In the genomic region with DNA sequence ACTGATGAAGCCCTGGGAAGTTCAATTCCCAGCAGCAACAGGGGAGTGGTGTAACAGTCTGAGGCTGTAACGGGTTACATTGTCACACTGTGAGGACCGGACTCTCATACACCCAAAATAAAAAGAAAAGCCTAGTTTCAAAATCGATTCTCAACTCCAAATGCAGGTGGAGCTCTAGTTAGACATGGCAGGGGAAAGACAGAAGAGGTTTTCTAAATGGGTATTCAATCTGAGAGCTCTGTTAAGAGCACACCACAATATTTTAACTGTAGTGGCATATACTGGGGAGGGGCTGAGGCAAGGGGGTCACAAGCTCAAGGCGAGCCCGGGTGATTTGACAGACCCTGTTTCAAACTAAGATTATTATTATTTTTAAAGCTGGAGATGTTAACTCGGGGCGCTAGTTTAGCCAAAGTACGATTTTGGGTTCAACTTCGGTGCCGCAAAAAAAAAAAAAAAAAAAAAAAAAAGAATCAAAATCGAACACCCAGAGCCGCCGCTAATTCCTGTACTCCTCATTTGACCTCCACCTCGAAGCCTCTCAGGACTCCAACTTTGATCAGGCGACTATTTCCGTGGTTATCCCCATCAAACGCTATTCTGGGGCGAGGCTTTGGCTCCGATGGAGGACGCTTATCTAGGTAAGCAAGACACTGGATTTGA, we compare ENCODE assay signal across 8 mouse cellular contexts. TPM values are rescaled to one million over a fixed set of nuclear protein-coding genes. Genes with fewer than 3 reads are reported as not detected.
DNase-seq lines count a peak whose midpoint lies in the region; ATAC-seq lines count a peak whose summit lies in the region.

No protein-coding gene starts in this region.

- peak overlapping the region; percentile 90 for H3K27ac ChIP-seq in heart, embryonic 11.5 days (ENCODE audit: low read depth, low read length)
- peak overlapping the region; percentile 95 for H3K27ac ChIP-seq in forebrain, embryonic 16.5 days (ENCODE audit: low read length)
- no peak overlapping the region for H3K27ac ChIP-seq in midbrain, embryonic 11.5 days (ENCODE audit: low read depth, low read length)

- H3K9ac ChIP-seq in heart, embryonic 11.5 days (ENCODE audit: low read depth, low read length) = peak overlapping the region; percentile 99
- H3K9ac ChIP-seq in forebrain, embryonic 16.5 days (replicated peaks; ENCODE audit: low read depth, low read length) = peak overlapping the region; percentile 99
- peak overlapping the region; percentile 99 for H3K9ac ChIP-seq in midbrain, embryonic 11.5 days (ENCODE audit: low read length)

- ATAC-seq in heart, embryonic 11.5 days (replicated peaks; ENCODE audit: insufficient number of reproducible peaks, low FRiP score, low TSS enrichment) = no peak
- ATAC-seq in forebrain, embryonic 16.5 days = no peak
- no peak for ATAC-seq in midbrain, embryonic 11.5 days (ENCODE audit: low FRiP score)
- no peak for ATAC-seq in activated CD4-positive, CD25-positive, alpha-beta regulatory T cell, adult 4 months

- peak overlapping the region; percentile 95 for H3K4me3 ChIP-seq in heart, embryonic 11.5 days (ENCODE audit: low read depth, low read length)
- peak overlapping the region; percentile 99 for H3K4me3 ChIP-seq in forebrain, embryonic 16.5 days (replicated peaks; ENCODE audit: low read length)
- H3K4me3 ChIP-seq in midbrain, embryonic 11.5 days (ENCODE audit: low read depth, low read length) = peak overlapping the region; percentile 96

- H3K27me3 ChIP-seq in heart, embryonic 11.5 days (ENCODE audit: control insufficient read depth, insufficient read depth, low read length) = peaks cover 2% of the 10 kb centered on the region; the same call in 1 of the 2 replicates
- no peaks in the 10 kb centered on the region; the same call in 1 of the 2 replicates for H3K27me3 ChIP-seq in forebrain, embryonic 16.5 days (replicated peaks; ENCODE audit: control insufficient read depth, insufficient read depth, low read length)
- peaks cover 3% of the 10 kb centered on the region for H3K27me3 ChIP-seq in midbrain, embryonic 11.5 days (ENCODE audit: control insufficient read depth, insufficient read depth, low read length)

- intact Hi-C loops in gastrocnemius, postnatal 36 days (cut with DNase I) = loop anchor here (1.0 kb wide), 1 partner anchor 18 kb away; no protein-coding TSS in a partner anchor
- intact Hi-C loops in left cerebral cortex, postnatal 10 days (cut with DNase I) = loop anchor here (5.0 kb wide), 2 partner anchors 144 to 199 kb away; a partner anchor contains a TSS

- peaks cover 17% of the 10 kb centered on the region for H3K36me3 ChIP-seq in heart, embryonic 11.5 days (ENCODE audit: control insufficient read depth, insufficient read depth, low read length)
- H3K36me3 ChIP-seq in forebrain, embryonic 16.5 days (ENCODE audit: control insufficient read depth, insufficient read depth) = peaks cover 25% of the 10 kb centered on the region
- H3K36me3 ChIP-seq in midbrain, embryonic 11.5 days (ENCODE audit: control insufficient read depth, insufficient read depth, low read length) = peaks cover 20% of the 10 kb centered on the region

- no peaks in the 10 kb centered on the region for H3K9me3 ChIP-seq in heart, embryonic 11.5 days (replicated peaks; ENCODE audit: control insufficient read depth, low read length)
- H3K9me3 ChIP-seq in forebrain, embryonic 16.5 days (ENCODE audit: control insufficient read depth, low read length) = no peaks in the 10 kb centered on the region
- H3K9me3 ChIP-seq in midbrain, embryonic 11.5 days (ENCODE audit: control insufficient read depth, low read length) = no peaks in the 10 kb centered on the region

- H3K4me1 ChIP-seq in heart, embryonic 11.5 days (ENCODE audit: control insufficient read depth, insufficient read depth, low read length) = peaks cover 16% of the 10 kb centered on the region
- peaks cover 15% of the 10 kb centered on the region for H3K4me1 ChIP-seq in forebrain, embryonic 16.5 days (replicated peaks; ENCODE audit: control insufficient read depth, insufficient read depth, low read length)
- peaks cover 11% of the 10 kb centered on the region for H3K4me1 ChIP-seq in midbrain, embryonic 11.5 days (ENCODE audit: control insufficient read depth, insufficient read depth, low read length)

- DNase-seq in heart, postnatal 4 days = no peak
- DNase-seq in ES-CJ7 (ENCODE audit: low read depth, low spot score) = peak; percentile 24
- DNase-seq in midbrain, embryonic 11.5 days (ENCODE audit: low spot score, missing footprints) = peak; percentile 86
- no peak for DNase-seq in gastrocnemius, postnatal 36 days
- DNase-seq in left cerebral cortex, postnatal 10 days (ENCODE audit: extremely low spot score in 1 of 2, low spot score in 2 of 2) = no peak

- 6% methylated on average over 20 of the region's 20 CpGs for WGBS in heart, embryonic 11.5 days (ENCODE audit: insufficient replicate concordance)
- WGBS in forebrain, embryonic 16.5 days = 1% methylated on average over 20 of the region's 20 CpGs
- 5% methylated on average over 20 of the region's 20 CpGs for WGBS in midbrain, embryonic 11.5 days

- H3K4me2 ChIP-seq in heart, embryonic 11.5 days = peak overlapping the region; percentile 88
- peak overlapping the region; percentile 61 for H3K4me2 ChIP-seq in forebrain, embryonic 16.5 days (ENCODE audit: low read length)
- peak overlapping the region; percentile 84 for H3K4me2 ChIP-seq in midbrain, embryonic 11.5 days

RNA-seq across cellular contexts. Expression of a gene that starts 0.9 kb away (rescaled TPM):
- 70.3 and 73.9 TPM in 2 replicates for polyA plus RNA-seq in heart, embryonic 11.5 days (2014; fragmentation: Nextera tagmentation; extraction: Ambion mirVana)
- total RNA-seq in heart, postnatal 4 days (2021) = 100 to 1,000 TPM; 140 to 143 TPM
- polyA plus RNA-seq in forebrain, embryonic 16.5 days (2015; fragmentation: Nextera tagmentation; extraction: Ambion mirVana) = 202 and 220 TPM in 2 replicates
- polyA plus RNA-seq in midbrain, embryonic 11.5 days (2014; fragmentation: Nextera tagmentation; extraction: Ambion mirVana) = 138 and 146 TPM in 2 replicates
- polyA plus RNA-seq in activated CD4-positive, CD25-positive, alpha-beta regulatory T cell, adult 4 months (2017; shearing (Covaris generic)) = 10 to 100 TPM; 43.5 to 67.8 TPM
- 10 to 100 TPM; 84.4 to 90.1 TPM for total RNA-seq in gastrocnemius, postnatal 36 days (2021)
- 100 to 1,000 TPM; 196 TPM for total RNA-seq in left cerebral cortex, postnatal 10 days (2021)

RNA-seq across cellular contexts. Expression of a gene that starts 5.8 kb away (rescaled TPM):
- 137 and 138 TPM in 2 replicates for polyA plus RNA-seq in heart, embryonic 11.5 days (2014; fragmentation: Nextera tagmentation; extraction: Ambion mirVana)
- total RNA-seq in heart, postnatal 4 days (2021) = 100 to 1,000 TPM; 282 to 313 TPM
- 11.2 and 14.3 TPM in 2 replicates for polyA plus RNA-seq in forebrain, embryonic 16.5 days (2015; fragmentation: Nextera tagmentation; extraction: Ambion mirVana)
- polyA plus RNA-seq in midbrain, embryonic 11.5 days (2014; fragmentation: Nextera tagmentation; extraction: Ambion mirVana) = 6.9 and 8.0 TPM in 2 replicates
- 1 to 10 TPM; 5.6 to 6.6 TPM for polyA plus RNA-seq in activated CD4-positive, CD25-positive, alpha-beta regulatory T cell, adult 4 months (2017; shearing (Covaris generic))
- total RNA-seq in gastrocnemius, postnatal 36 days (2021) = 100 to 1,000 TPM; 120 to 124 TPM
- 10 to 100 TPM; 54.7 to 62.3 TPM for total RNA-seq in left cerebral cortex, postnatal 10 days (2021)

RNA-seq across cellular contexts. Expression of a gene that starts 5.8 kb away (rescaled TPM):
- 59.7 and 65.4 TPM in 2 replicates for polyA plus RNA-seq in heart, embryonic 11.5 days (2014; fragmentation: Nextera tagmentation; extraction: Ambion mirVana)
- total RNA-seq in heart, postnatal 4 days (2021) = 10 to 100 TPM; 34.2 to 37.9 TPM
- 8.0 and 9.7 TPM in 2 replicates for polyA plus RNA-seq in forebrain, embryonic 16.5 days (2015; fragmentation: Nextera tagmentation; extraction: Ambion mirVana)
- polyA plus RNA-seq in midbrain, embryonic 11.5 days (2014; fragmentation: Nextera tagmentation; extraction: Ambion mirVana) = 11.6 and 14.1 TPM in 2 replicates
- polyA plus RNA-seq in activated CD4-positive, CD25-positive, alpha-beta regulatory T cell, adult 4 months (2017; shearing (Covaris generic)) = 100 to 1,000 TPM; 235 to 298 TPM
- 1 to 10 TPM; 9.2 to 9.6 TPM for total RNA-seq in gastrocnemius, postnatal 36 days (2021)
- 10 to 100 TPM; 20.5 to 23.9 TPM for total RNA-seq in left cerebral cortex, postnatal 10 days (2021)

RNA-seq across cellular contexts. Expression of a gene that starts 17.6 kb away (rescaled TPM):
- polyA plus RNA-seq in heart, embryonic 11.5 days (2014; fragmentation: Nextera tagmentation; extraction: Ambion mirVana) = 76.0 TPM in 2 replicates
- 10 to 100 TPM; 50.0 to 58.0 TPM for total RNA-seq in heart, postnatal 4 days (2021)
- polyA plus RNA-seq in forebrain, embryonic 16.5 days (2015; fragmentation: Nextera tagmentation; extraction: Ambion mirVana) = 76.8 and 83.3 TPM in 2 replicates
- polyA plus RNA-seq in midbrain, embryonic 11.5 days (2014; fragmentation: Nextera tagmentation; extraction: Ambion mirVana) = 70.9 and 77.2 TPM in 2 replicates
- 10 to 100 TPM; 48.3 to 56.3 TPM for polyA plus RNA-seq in activated CD4-positive, CD25-positive, alpha-beta regulatory T cell, adult 4 months (2017; shearing (Covaris generic))
- 10 to 100 TPM; 58.8 to 68.7 TPM for total RNA-seq in gastrocnemius, postnatal 36 days (2021)
- total RNA-seq in left cerebral cortex, postnatal 10 days (2021) = 10 to 100 TPM; 46.7 to 47.9 TPM

RNA-seq across cellular contexts. Expression of a gene that starts 18.2 kb away (rescaled TPM):
- polyA plus RNA-seq in heart, embryonic 11.5 days (2014; fragmentation: Nextera tagmentation; extraction: Ambion mirVana) = not detected in 2 replicates
- under 1 TPM in 1 of 2 experiments, not detected in 1; 0.74 TPM for total RNA-seq in heart, postnatal 4 days (2021)
- 0.31 TPM in 1 of 2 replicates, not detected in the other for polyA plus RNA-seq in forebrain, embryonic 16.5 days (2015; fragmentation: Nextera tagmentation; extraction: Ambion mirVana)
- not detected in 2 replicates for polyA plus RNA-seq in midbrain, embryonic 11.5 days (2014; fragmentation: Nextera tagmentation; extraction: Ambion mirVana)
- under 1 TPM in 1 of 2 experiments, not detected in 1; 0.47 TPM for polyA plus RNA-seq in activated CD4-positive, CD25-positive, alpha-beta regulatory T cell, adult 4 months (2017; shearing (Covaris generic))
- total RNA-seq in gastrocnemius, postnatal 36 days (2021) = under 1 TPM in 1 of 2 experiments, not detected in 1; 0.30 TPM
- total RNA-seq in left cerebral cortex, postnatal 10 days (2021) = not detected

Comparison
In these comparisons a context has a peak if more than half of its experiments do, and no peak if none do; other contexts are left out.
1. DNase-seq: peak in ES-CJ7 (single experiment) and midbrain, embryonic 11.5 days (single experiment); none in heart, postnatal 4 days (single experiment), gastrocnemius, postnatal 36 days (0 of 2) and left cerebral cortex, postnatal 10 days (0 of 2).
2. Peak in every context shown above with its lines, with median percentiles within 50 percentile points of each other: H3K4me2 ChIP-seq, H3K4me3 ChIP-seq and H3K9ac ChIP-seq.